Mouse (Mus musculus): ENCODE measurements around the gene Zbtb8b.
"Not testable (repeated sequence)": the region's sequence is repeated elsewhere in the genome, so short reads cannot be mapped to it uniquely, and the experiment has no call there.

Gene Zbtb8b

DNA sequence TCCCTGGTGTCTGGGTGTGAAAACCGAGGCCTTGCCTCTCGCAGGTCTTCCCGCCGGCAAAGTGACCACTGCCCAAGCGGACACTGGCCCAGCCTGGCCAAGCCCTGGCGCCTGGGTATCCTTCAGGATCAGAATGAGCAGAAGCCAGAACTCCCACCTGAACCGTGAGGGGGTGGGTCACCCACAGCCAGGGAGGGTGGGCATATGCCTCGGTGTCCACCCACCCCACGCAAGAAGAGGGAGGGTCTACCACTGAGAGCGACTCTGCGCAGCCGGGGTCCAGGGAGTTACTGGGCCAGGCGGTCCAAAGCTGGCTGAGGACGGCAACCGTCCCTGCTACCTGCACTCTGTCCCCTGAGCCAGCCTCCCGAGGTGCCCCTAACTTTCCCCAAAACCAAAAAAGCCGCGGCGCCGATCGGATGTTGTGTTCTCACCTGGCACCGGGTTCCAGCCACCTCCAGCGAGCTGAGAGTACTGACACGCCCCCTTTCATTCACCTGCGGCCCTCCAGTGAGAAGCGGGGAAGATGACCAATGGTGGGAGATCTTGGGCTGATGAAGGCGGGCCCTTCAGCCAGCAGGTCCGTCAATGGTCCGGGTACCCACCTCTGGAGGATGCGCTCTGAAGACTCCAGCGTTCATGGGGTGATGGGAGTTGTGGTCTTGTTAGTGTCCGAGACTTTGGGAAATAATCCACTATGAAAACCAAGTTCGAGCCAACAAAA is at the start of gene Zbtb8b:
Zbtb8b (minus strand) TSS at position 514 of the 724 bp plus-strand sequence.
- DNase-seq (ENCODE audit: low read depth, low spot score) = no peak

DNA sequence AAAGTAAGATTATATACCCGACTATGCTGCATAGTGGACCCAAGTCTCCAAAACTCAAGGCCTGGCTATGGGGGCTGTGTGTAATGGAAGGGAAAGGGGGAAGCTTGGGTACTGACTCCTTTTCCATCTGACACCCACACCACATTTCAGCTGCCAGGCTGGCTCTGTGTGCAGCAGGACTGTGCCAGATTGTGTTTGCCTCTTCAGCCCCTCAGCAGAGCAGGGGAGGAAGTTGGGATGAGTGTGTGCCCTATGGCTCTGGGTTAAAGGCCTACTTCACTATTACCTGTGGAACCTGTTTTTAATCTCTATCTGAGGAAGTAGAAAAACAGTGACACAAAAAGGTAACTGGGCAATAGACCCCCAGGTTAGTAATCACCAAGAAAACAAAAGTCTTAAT is 40.4 kb upstream of the Zbtb8b start:
- no peak for DNase-seq (ENCODE audit: low read depth, low spot score)

GRCm38 (mm10) chr4:129479863-129480262 is 39.2 kb upstream of the Zbtb8b start:
- DNase-seq (ENCODE audit: low read depth, low spot score) = no peak

- DNase-seq (ENCODE audit: low read depth, low spot score) = no peak
Observed at GRCm38 (mm10) chr4:129476047-129476446, 35.4 kb upstream of the Zbtb8b start.

DNA sequence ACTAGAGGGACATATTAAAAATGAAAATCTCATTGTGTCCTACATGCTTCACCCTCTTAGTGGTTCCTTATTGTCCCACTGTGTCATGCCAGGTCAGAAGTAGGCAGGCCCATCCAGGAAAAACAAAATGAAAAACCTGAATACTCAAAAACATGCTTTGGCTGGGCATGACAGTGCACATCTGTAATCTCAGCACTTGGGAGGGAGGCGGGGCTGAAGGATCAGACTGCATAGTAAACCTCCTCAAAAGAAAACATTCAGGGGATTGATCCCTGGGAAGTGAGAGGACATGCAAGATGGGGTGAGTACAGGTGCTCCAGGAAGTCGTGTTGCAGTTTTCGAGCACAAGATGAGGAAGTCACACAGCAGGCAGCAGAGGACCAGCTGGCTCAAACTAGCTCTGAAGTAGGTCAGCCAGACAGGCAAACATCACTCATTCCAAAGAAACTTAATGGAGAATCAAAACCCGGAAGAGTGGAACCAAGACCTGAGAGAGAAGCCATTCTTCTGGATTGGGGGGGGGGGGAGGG is 23.7 kb upstream of the Zbtb8b start:
- peak; percentile 69 for DNase-seq (ENCODE audit: low read depth, low spot score)

- peak; percentile 82 for DNase-seq (ENCODE audit: low read depth, low spot score)
Observed at GRCm38 (mm10) chr4:129463097-129464059, 22.7 kb upstream of the Zbtb8b start.

DNA sequence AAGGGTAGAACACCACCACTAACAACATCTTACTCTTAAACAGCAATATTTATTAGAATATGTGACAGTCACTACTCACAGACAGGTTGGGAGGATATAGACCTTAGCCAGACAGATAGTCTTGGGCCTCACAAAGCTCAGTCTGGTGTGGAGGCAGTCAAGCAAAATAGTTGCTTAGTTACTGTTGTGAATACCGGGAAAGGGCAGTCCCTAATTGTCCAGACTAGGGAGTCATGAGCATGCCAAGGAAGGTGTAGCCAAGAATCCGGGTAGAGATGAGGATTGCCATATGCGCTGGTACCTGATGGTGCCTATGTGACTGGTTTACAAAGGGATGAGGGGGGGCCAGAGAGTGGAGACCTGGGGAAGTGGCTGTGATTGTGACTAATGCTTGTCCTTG is 21.5 kb upstream of the Zbtb8b start:
- DNase-seq (ENCODE audit: low read depth, low spot score) = no peak

DNA sequence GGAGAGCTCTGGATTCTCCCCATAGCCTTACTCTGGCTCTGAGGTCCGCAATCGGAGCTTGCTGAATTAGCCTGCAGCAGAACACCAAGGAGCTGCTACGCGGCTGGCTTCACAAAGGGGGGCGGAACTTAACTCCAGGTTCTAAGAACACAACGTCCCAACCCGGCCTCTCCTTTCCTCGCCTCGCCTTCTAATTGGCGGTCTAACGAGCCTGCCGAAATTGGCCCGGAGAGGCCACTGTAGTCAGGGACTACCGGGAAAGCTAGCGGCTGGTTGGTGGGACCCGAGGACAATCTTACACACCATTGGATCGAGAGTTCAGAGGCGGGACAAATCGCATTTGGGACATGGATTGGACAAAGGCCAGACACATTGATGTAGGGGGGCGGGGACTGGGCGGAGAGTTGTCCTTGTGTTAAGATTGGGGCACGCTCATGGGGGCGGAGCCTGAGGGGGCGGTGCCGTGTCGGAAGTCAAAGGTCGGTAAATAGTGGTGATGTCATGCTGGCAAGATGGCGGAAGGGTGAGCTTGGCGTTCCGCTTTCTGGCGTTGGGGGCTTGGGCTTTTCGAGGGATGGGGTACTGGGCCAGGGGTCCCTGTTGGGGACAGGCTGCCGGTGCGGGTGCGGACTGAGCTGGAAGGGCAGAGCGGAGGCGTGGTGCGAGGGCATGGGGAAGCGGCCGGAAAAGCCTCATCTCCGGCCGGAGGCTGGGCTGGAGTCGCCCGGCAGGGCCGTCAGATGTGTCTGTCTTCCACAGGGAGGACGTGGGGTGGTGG is 20.7 kb upstream of the Zbtb8b start, which contains the start of gene Bsdc1:
Bsdc1 (plus strand) TSS at position 399 of the 778 bp plus-strand sequence.
- peak; percentile 100 for DNase-seq (ENCODE audit: low read depth, low spot score)

GRCm38 (mm10) chr4:129460827-129461182 is 20.2 kb upstream of the Zbtb8b start:
- DNase-seq (ENCODE audit: low read depth, low spot score) = no peak

GRCm38 (mm10) chr4:129459726-129460125 is 19.1 kb upstream of the Zbtb8b start:
- DNase-seq (ENCODE audit: low read depth, low spot score) = no peak

DNA sequence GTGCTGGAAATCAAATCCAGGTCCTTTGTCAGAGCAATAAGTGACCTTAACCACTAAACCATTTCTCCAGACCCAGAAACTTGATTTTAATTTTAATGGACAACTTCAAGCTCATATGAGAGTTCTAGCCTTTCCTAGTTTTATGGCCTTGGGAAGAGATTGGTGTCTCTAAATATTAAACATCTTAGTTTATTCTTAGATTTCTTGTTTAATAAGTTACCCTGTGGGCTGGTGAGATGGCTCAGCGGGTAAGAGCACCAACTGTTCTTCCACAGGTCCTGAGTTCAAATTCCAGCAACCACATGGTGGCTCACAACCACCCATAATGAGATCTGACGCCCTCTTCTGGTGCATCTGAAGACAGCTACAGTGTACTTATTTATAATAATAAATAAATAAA is 16.7 kb upstream of the Zbtb8b start:
- not testable (repeated sequence) for DNase-seq (ENCODE audit: low read depth, low spot score)

- DNase-seq (ENCODE audit: low read depth, low spot score) = no peak
Observed at GRCm38 (mm10) chr4:129456126-129456525, 15.5 kb upstream of the Zbtb8b start.

- DNase-seq (ENCODE audit: low read depth, low spot score) = peak; percentile 74
Observed at GRCm38 (mm10) chr4:129455265-129455664, 14.6 kb upstream of the Zbtb8b start.

DNA sequence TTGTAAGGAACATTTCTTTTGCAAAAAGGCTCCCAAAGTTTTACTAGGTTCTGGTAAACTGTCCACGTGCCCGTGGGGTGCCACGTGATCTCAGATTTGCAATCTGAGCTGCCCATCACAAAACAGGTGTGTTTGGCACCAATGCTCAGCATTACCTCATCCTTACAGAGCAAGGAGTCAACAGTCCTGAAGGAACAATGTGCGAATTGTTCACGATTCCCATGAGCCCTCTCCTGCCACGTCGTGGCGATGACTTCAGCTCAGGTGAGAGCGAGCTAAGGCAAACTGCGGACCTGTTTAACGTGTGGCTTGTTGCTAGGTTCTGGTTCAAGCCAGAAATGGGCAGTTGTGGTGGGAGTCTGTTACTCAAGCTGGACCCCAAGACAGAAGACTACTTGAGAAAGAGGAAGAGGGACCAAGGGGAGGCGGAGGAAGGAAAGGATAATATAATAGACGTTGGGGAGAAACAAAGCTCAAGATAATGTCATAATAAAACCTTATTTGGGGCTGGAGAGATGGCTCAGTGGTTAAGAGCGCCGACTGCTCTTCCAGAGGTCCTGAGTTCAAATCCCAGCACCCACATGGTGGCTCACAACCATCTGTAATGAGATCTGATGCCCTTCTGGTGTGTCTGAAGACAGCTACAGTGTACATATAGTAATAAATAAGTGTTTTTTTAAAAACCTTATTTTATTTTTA is 11.0 kb upstream of the Zbtb8b start:
- no peak for DNase-seq (ENCODE audit: low read depth, low spot score)

DNA sequence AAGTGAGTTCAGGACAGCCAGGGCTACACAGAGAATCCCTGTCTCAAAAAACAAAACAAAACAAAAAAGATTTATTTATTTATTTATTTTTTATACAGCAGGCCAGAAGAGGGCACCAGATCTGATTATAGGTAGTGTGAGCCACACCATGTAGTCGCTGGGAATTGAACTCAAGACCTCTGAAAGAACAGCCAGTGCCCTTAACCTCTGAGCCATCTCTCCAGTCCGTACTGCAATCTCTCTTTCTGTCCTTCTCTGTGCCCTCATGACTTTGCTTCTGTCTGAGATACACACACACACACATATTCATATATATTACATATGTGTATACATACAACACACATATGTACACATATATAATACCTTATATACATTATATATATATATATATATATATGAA is 10.2 kb upstream of the Zbtb8b start:
- no peak for DNase-seq (ENCODE audit: low read depth, low spot score)

GRCm38 (mm10) chr4:129448713-129449112 is 8.1 kb upstream of the Zbtb8b start:
- no peak for DNase-seq (ENCODE audit: low read depth, low spot score)

- no peak for DNase-seq (ENCODE audit: low read depth, low spot score)
Observed at GRCm38 (mm10) chr4:129447778-129448563, 7.3 kb upstream of the Zbtb8b start.

DNA sequence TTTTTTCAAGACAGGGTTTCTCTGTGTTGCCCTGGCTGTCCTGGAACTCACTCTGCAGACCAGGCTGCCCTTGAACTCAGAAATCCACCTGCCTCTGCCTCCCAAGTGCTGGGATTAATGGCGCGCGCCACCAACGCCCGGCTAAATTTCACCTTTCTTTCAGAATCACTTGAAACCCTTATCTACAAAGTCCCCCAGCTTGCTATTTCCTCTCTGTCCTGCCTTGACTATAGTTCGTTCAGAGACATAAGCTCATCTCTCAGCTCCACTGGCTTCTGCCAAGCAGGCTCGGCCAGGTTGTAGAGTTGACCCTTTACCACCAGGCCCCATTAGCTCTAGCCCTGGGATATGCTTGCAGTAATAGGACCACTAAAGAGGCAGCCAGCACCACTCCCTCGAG is 6.7 kb upstream of the Zbtb8b start:
- no peak for DNase-seq (ENCODE audit: low read depth, low spot score)

- DNase-seq (ENCODE audit: low read depth, low spot score) = no peak
Observed at GRCm38 (mm10) chr4:129441145-129441544, 492 bp upstream of the Zbtb8b start.

GRCm38 (mm10) chr4:129418321-129418720 is 22.3 kb downstream of the Zbtb8b start:
- no peak for DNase-seq (ENCODE audit: low read depth, low spot score)

All from c-Kit-negative CD71-positive TER-119-positive erythroid progenitor cells, embryonic 14.5 days (primary cell).